Mouse (Mus musculus): ENCODE measurements around the gene Etnk1. TPM values are rescaled to one million over a fixed set of nuclear protein-coding genes. Genes with fewer than 3 reads are reported as not detected.
A peak's percentile ranks its signal among the peaks of the same experiment; 100 is the strongest.

Gene Etnk1
- polyA plus RNA-seq, 1 experiment, result 71.6 TPM

DNA sequence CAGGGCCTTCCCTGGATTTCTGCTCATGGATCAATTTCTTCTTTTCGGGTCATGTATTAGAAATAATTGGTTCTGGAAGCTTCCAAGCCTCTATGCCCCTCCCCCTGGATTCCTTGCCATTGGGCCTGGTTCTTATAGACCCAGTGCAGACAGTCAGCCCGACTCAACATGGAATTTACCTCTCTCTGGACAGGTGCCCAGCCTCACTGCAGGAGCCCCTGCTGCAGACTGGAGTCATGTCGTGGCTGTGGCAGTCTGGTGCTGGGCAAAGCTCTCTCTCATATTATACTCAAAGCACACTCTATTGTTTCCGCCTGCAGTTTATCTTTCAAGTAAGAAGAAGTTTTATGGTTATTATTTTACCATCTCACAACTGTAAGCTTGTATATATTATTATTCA lies 90.9 kb downstream of the Etnk1 start:
- no peak for DNase-seq
- Histone ChIP-seq H3K36me3 (ENCODE audit: control insufficient read depth, insufficient read depth, low read length) (no peaks in the 10 kb centered on the region), H3K4me1 (ENCODE audit: control insufficient read depth, insufficient read depth, low read length) (no peaks in the 10 kb centered on the region), H3K27ac (ENCODE audit: insufficient read depth, low read depth, low read length) (no peak overlapping the region), H3K4me3 (ENCODE audit: insufficient read depth, low read depth, low read length) (no peak overlapping the region), H3K27me3 (replicated peaks; ENCODE audit: control insufficient read depth, insufficient read depth, low read length) (no peaks in the 10 kb centered on the region)
- 81% methylated on average over 4 of the region's 4 CpGs for WGBS
- TF ChIP-seq POLR2A (IDR thresholded peaks at IDR 0.05; ENCODE audit: low read depth, low read length) (no peak), CTCF (conservative IDR thresholded peaks at IDR 0.05; ENCODE audit: insufficient read depth, insufficient read length, low read depth, low read length) (no peak)

DNA sequence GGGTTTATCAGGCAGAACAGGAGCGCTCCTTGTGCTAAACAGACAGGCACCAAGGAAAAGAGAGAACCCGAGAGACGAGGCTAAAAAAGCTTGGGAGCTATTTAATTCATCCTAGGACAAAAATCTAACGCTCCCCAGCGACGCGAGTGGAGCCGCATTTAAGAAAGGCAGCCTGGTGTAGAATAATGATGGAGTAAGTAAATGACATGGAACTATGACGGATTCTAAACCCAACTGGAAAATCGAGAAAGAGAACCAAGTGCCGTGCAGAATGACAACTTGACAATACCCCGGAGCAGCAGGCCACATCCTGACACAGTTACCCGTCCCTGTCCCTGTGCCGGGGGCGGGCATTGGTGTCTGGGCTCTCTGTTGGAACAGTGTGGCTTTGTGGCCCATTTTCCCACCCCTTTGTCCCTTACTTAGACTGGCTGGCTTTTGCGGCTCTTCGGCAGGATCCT lies 92.2 kb downstream of the Etnk1 start:
- no peak overlapping the region for H3K27ac ChIP-seq (ENCODE audit: insufficient read depth, low read depth, low read length)
- 43% methylated on average over 17 of the region's 17 CpGs for WGBS
- DNase-seq, result no peak
- no peaks in the 10 kb centered on the region for H3K36me3 ChIP-seq (ENCODE audit: control insufficient read depth, insufficient read depth, low read length)
- H3K27me3 ChIP-seq (replicated peaks; ENCODE audit: control insufficient read depth, insufficient read depth, low read length), result no peaks in the 10 kb centered on the region
- no peak overlapping the region for H3K4me3 ChIP-seq (ENCODE audit: insufficient read depth, low read depth, low read length)
- no peaks in the 10 kb centered on the region for H3K4me1 ChIP-seq (ENCODE audit: control insufficient read depth, insufficient read depth, low read length)
- TF ChIP-seq POLR2A (IDR thresholded peaks at IDR 0.05; ENCODE audit: low read depth, low read length), result no peak

DNA sequence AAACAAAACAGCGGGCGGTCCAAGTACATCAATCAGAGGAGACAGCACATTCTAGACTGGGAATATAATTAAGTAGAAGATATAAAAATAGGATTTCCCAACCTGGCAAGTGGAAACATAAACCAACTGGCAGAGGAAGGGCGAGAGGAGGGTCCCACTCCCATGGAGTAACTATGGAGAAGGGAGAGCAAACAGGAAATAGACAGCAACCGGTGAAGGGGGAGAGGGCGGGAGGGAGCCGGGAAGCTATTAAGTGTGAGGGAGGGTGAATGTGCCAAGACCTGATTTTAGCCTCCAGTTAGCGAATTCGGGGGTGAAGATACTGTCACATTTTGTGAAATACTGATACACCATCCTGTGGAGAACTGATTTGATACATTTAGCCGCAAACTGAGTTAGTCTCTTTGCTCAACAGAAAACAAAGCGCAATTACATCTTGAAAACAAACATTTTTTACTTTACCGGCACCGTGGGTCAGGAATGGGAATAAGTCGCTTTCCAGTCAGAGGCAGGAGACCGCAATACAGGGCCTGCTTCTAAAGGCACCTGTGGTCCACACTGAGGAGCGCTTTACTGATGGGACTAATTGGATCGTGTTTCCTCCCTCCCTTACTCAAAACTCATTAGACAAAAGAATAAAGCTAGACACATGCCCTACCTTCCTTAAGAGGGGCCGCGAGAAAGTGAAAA lies 93.0 kb downstream of the Etnk1 start:
- 14% methylated on average over 18 of the region's 18 CpGs for WGBS
- peak; percentile 20 for DNase-seq
- TF ChIP-seq POLR2A (IDR thresholded peaks at IDR 0.05; ENCODE audit: low read depth, low read length) (no peak), CTCF (conservative IDR thresholded peaks at IDR 0.05; ENCODE audit: insufficient read depth, insufficient read length, low read depth, low read length) (no peak)
- Histone ChIP-seq H3K27me3 (replicated peaks; ENCODE audit: control insufficient read depth, insufficient read depth, low read length) (no peaks in the 10 kb centered on the region), H3K4me3 (ENCODE audit: insufficient read depth, low read depth, low read length) (no peak overlapping the region), H3K27ac (ENCODE audit: insufficient read depth, low read depth, low read length) (no peak overlapping the region), H3K36me3 (ENCODE audit: control insufficient read depth, insufficient read depth, low read length) (no peaks in the 10 kb centered on the region), H3K4me1 (ENCODE audit: control insufficient read depth, insufficient read depth, low read length) (no peaks in the 10 kb centered on the region)

DNA sequence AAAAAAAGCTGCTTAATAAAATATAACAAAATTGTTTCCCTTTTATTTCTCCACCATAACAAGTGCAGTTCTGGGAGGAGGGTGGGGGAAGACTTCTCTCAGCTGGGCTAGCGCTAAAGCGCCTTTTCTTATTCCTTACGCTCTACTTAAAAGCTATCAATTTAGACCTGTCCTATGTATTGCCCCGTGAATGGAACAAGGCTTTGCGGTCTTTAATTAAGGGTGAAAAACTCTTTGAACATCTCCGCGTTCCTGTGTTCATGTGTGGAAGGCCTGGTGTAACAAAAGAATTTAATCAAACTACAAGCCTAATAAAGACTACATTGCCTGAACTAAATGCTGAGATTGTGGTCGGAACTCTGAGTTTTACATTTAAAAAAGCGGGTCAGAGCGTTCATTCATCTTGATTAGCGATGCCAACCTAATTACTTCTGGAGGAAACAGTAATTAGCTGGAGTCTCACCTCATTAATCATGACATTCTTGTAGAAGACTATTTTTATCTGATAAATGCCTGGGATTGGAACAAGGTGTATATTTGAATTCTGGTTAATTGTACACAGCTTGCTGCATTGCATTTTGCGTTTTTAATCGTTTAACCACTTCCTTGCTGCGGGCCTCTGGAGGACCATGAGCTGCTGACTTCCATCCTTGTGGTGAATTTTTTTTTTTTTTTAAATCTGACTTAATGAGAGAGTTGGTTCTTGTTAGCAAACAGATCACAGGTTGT lies 93.7 kb downstream of the Etnk1 start:
- H3K27me3 ChIP-seq (replicated peaks; ENCODE audit: control insufficient read depth, insufficient read depth, low read length), result no peaks in the 10 kb centered on the region
- H3K27ac ChIP-seq (ENCODE audit: insufficient read depth, low read depth, low read length), result no peak overlapping the region
- TF ChIP-seq CTCF (conservative IDR thresholded peaks at IDR 0.05; ENCODE audit: insufficient read depth, insufficient read length, low read depth, low read length), result no peak
- H3K4me1 ChIP-seq (ENCODE audit: control insufficient read depth, insufficient read depth, low read length), result no peaks in the 10 kb centered on the region
- no peaks in the 10 kb centered on the region for H3K36me3 ChIP-seq (ENCODE audit: control insufficient read depth, insufficient read depth, low read length)
- WGBS, result 30% methylated on average over 14 of the region's 14 CpGs
- DNase-seq, result no peak
- no peak overlapping the region for H3K4me3 ChIP-seq (ENCODE audit: insufficient read depth, low read depth, low read length)

DNA sequence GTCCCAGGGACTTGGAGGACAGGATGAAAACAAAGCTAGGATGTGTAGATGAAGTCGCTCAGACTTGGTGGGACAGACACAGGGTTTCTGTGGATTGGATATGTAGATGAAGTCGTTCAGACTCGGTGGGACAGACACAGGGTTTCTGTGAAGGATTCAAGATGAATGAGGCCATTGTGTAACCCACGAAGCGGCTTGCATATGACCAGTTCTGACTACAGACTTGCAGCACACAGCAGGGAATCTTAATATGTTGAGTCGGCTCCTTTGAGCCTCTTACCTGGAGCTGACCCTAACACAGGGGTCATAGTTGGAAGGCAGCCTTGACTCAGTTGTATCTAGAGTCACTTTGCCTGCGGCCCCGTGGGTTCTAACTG lies 94.3 kb downstream of the Etnk1 start:
- no peak overlapping the region for H3K27ac ChIP-seq (ENCODE audit: insufficient read depth, low read depth, low read length)
- H3K4me3 ChIP-seq (ENCODE audit: insufficient read depth, low read depth, low read length), result no peak overlapping the region
- H3K27me3 ChIP-seq (replicated peaks; ENCODE audit: control insufficient read depth, insufficient read depth, low read length), result no peaks in the 10 kb centered on the region
- 71% methylated on average over 8 of the region's 8 CpGs for whole genome bisulfite sequencing
- DNase-seq, result no peak
- H3K4me1 ChIP-seq (ENCODE audit: control insufficient read depth, insufficient read depth, low read length), result no peaks in the 10 kb centered on the region
- TF ChIP-seq CTCF (conservative IDR thresholded peaks at IDR 0.05; ENCODE audit: insufficient read depth, insufficient read length, low read depth, low read length), result no peak
- TF ChIP-seq POLR2A (IDR thresholded peaks at IDR 0.05; ENCODE audit: low read depth, low read length), result no peak
- no peaks in the 10 kb centered on the region for H3K36me3 ChIP-seq (ENCODE audit: control insufficient read depth, insufficient read depth, low read length)

DNA sequence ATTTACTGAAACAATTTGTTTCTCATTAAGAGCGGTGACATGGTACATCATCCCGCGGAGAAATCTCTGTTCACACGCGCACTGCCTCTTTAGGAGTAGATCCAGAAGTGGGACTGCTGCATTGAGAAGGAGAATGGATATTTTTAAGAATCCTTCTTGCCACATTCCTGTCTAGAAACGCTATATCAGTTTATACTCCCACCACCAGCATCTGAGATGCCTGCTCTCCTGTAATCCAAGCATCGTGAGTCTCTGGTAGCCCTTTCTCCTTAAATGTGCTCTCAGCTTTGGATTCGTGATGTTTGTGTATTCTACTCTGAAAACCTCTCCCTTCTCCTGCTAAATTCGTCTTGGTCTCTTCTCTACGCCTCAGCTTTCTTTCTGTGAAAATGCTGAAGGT lies 98.5 kb downstream of the Etnk1 start:
- Histone ChIP-seq H3K27ac (ENCODE audit: insufficient read depth, low read depth, low read length) (no peak overlapping the region), H3K36me3 (ENCODE audit: control insufficient read depth, insufficient read depth, low read length) (no peaks in the 10 kb centered on the region), H3K27me3 (replicated peaks; ENCODE audit: control insufficient read depth, insufficient read depth, low read length) (no peaks in the 10 kb centered on the region), H3K4me1 (ENCODE audit: control insufficient read depth, insufficient read depth, low read length) (no peaks in the 10 kb centered on the region), H3K4me3 (ENCODE audit: insufficient read depth, low read depth, low read length) (no peak overlapping the region)
- 83% methylated on average over 10 of the region's 10 CpGs for WGBS
- no peak for TF ChIP-seq CTCF (conservative IDR thresholded peaks at IDR 0.05; ENCODE audit: insufficient read depth, insufficient read length, low read depth, low read length)
- no peak for TF ChIP-seq POLR2A (IDR thresholded peaks at IDR 0.05; ENCODE audit: low read depth, low read length)
- DNase-seq, result no peak

DNA sequence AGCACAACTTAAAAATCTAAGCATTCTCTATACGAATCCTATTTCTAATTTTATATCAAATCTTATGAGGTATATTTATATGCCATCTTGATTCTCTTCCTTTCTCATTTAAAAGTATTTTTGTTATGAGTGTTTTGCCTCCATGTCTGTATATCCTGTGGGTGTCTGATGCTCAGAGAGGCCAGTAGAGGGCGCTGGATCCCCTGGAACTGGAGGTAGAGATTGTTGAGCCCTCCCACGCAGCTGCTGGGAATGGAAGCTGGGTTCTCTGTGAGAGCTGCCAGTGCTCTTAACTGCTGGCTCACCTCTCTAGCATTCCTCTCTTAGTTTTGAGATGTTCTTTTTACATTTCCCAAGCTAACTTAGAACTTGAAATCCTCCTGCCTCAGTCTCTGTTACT lies 112.2 kb downstream of the Etnk1 start:
- Histone ChIP-seq H3K27me3 (replicated peaks; ENCODE audit: control insufficient read depth, insufficient read depth, low read length) (no peaks in the 10 kb centered on the region), H3K4me1 (ENCODE audit: control insufficient read depth, insufficient read depth, low read length) (no peaks in the 10 kb centered on the region)
- WGBS, result 58% methylated on average over 3 of the region's 3 CpGs

More for the DNA sequence above, 112.2 kb downstream of the Etnk1 start:
- Histone ChIP-seq H3K4me3 (ENCODE audit: insufficient read depth, low read depth, low read length) (no peak overlapping the region), H3K27ac (ENCODE audit: insufficient read depth, low read depth, low read length) (no peak overlapping the region), H3K36me3 (ENCODE audit: control insufficient read depth, insufficient read depth, low read length) (no peaks in the 10 kb centered on the region)
- DNase-seq, result no peak
- TF ChIP-seq POLR2A (IDR thresholded peaks at IDR 0.05; ENCODE audit: low read depth, low read length), result no peak
- TF ChIP-seq CTCF (conservative IDR thresholded peaks at IDR 0.05; ENCODE audit: insufficient read depth, insufficient read length, low read depth, low read length), result no peak

Other genes starting within 250 kb of the Etnk1 start
- gene St8sia1, start 202.8 kb upstream of the Etnk1 start, polyA plus RNA-seq (2012; rRNA removed), result 13.2 and 14.3 TPM in 2 replicates
- gene C2cd5, start 67.1 kb upstream of the Etnk1 start, polyA plus RNA-seq (2012; rRNA removed), result 13.0 and 14.1 TPM in 2 replicates